Mouse (Mus musculus) brain, embryonic 14.5 days (tissue): ENCODE results near the gene Med24.

Experiments used
- CTCF ChIP-seq: fragments of 200-500 bp; IDR thresholded peaks from 2 replicates; pipeline ENCODE4 v1.5.1; 2012; ENCODE audit warnings: inconsistent platforms, mild to moderate bottlenecking, moderate library complexity, borderline replicate concordance; ENCODE audit not compliant: insufficient read depth, insufficient read length; ENCODE audit errors: extremely low read depth
- POLR2A ChIP-seq: fragments of 200-500 bp; IDR thresholded peaks from 2 replicates; pipeline ENCODE4 v1.6.1; 2012; ENCODE audit warnings: mild to moderate bottlenecking, inconsistent platforms, borderline replicate concordance; ENCODE audit not compliant: poor library complexity, insufficient read depth, insufficient read length, severe bottlenecking; ENCODE audit errors: extremely low read depth

GRCm38 (mm10) chr11:98736176-98736575 lies 6.9 kb upstream of the Med24 start:
- TF ChIP-seq CTCF (no peak), POLR2A (no peak)
